In genomic region chr7:45466283-45467089, GRCm38 (mm10) we compare ENCODE assay signal across 8 mouse cellular contexts. TPM values are rescaled to one million over a fixed set of nuclear protein-coding genes. Genes with fewer than 3 reads are reported as not detected.
DNase-seq lines count a peak whose midpoint lies in the region; ATAC-seq and TF ChIP-seq lines count a peak whose summit lies in the region.

Gene Bax (minus strand): TSS chr7:45466898.

- H3K9ac ChIP-seq in heart, embryonic 12.5 days: peak within 1 kb of the TSS; percentile 94
- H3K9ac ChIP-seq in kidney, postnatal 0 days (ENCODE audit: low read depth, low read length): peak within 1 kb of the TSS; percentile 82
- H3K9ac ChIP-seq in liver, embryonic 11.5 days (ENCODE audit: low read depth, low read length): peak within 1 kb of the TSS; percentile 79
- peak within 1 kb of the TSS; percentile 83 for H3K9ac ChIP-seq in stomach, embryonic 14.5 days (replicated peaks; ENCODE audit: low read depth, low read length)

- H3K27ac ChIP-seq in heart, embryonic 12.5 days (ENCODE audit: poor library complexity, severe bottlenecking): peak within 1 kb of the TSS; percentile 41
- H3K27ac ChIP-seq in kidney, postnatal 0 days: peak within 1 kb of the TSS; percentile 75
- H3K27ac ChIP-seq in liver, embryonic 11.5 days (ENCODE audit: low read depth, low read length): peak within 1 kb of the TSS; percentile 65
- H3K27ac ChIP-seq in stomach, embryonic 14.5 days (ENCODE audit: low read length): peak within 1 kb of the TSS; percentile 2; the same call in 1 of the 2 replicates

- DNase-seq in brain, embryonic 14.5 days (ENCODE audit: low read depth): peak; percentile 98
- DNase-seq in kidney, postnatal 0 days (ENCODE audit: low spot score): peak; percentile 99
- peak; percentile 92 for DNase-seq in liver, embryonic 11.5 days (ENCODE audit: low spot score)
- DNase-seq in naive thymus-derived CD4-positive, alpha-beta T cell, adult 2 months (ENCODE audit: low read depth): peak; percentile 95

- no peaks in the 10 kb centered on the region for H3K9me3 ChIP-seq in erythroblast, embryonic 14.5 days (ENCODE audit: control insufficient read depth, low read length)
- H3K9me3 ChIP-seq in heart, embryonic 12.5 days (replicated peaks): no peaks in the 10 kb centered on the region
- H3K9me3 ChIP-seq in kidney, postnatal 0 days (replicated peaks; ENCODE audit: low read length): no peaks in the 10 kb centered on the region
- no peaks in the 10 kb centered on the region for H3K9me3 ChIP-seq in liver, embryonic 11.5 days (ENCODE audit: control insufficient read depth, low read length)
- no peaks in the 10 kb centered on the region for H3K9me3 ChIP-seq in stomach, embryonic 14.5 days (ENCODE audit: control insufficient read depth, low read depth, low read length)

- H3K4me1 ChIP-seq in erythroblast, embryonic 14.5 days (ENCODE audit: control insufficient read depth): peaks cover 57% of the 10 kb centered on the region
- peaks cover 25% of the 10 kb centered on the region for H3K4me1 ChIP-seq in heart, embryonic 12.5 days (replicated peaks)
- peaks cover 7% of the 10 kb centered on the region; the same call in 1 of the 2 replicates for H3K4me1 ChIP-seq in kidney, postnatal 0 days (replicated peaks; ENCODE audit: insufficient read depth, low read length)
- peaks cover 17% of the 10 kb centered on the region for H3K4me1 ChIP-seq in liver, embryonic 11.5 days (replicated peaks; ENCODE audit: control insufficient read depth, insufficient read depth, low read length)
- 0 out of 2 replicates have a peak, but pooled peaks cover 6% of the 10 kb centered on the region for H3K4me1 ChIP-seq in stomach, embryonic 14.5 days (ENCODE audit: control insufficient read depth, insufficient read depth, low read length)

- TF ChIP-seq POLR2A in brain, embryonic 14.5 days (IDR thresholded peaks at IDR 0.05; ENCODE audit: borderline replicate concordance, extremely low read depth, insufficient read depth, insufficient read length, poor library complexity, severe bottlenecking): peak; percentile 94

- no peaks in the 10 kb centered on the region for H3K27me3 ChIP-seq in C2C12 (ENCODE audit: control insufficient read depth, insufficient read depth, insufficient read length)
- no peaks in the 10 kb centered on the region for H3K27me3 ChIP-seq in erythroblast, embryonic 14.5 days (ENCODE audit: control insufficient read depth)
- H3K27me3 ChIP-seq in heart, embryonic 12.5 days (replicated peaks): no peaks in the 10 kb centered on the region
- H3K27me3 ChIP-seq in kidney, postnatal 0 days (ENCODE audit: insufficient read depth, low read length): no peaks in the 10 kb centered on the region
- no peaks in the 10 kb centered on the region for H3K27me3 ChIP-seq in liver, embryonic 11.5 days (replicated peaks; ENCODE audit: control insufficient read depth, insufficient read depth, low read length)
- no peaks in the 10 kb centered on the region for H3K27me3 ChIP-seq in stomach, embryonic 14.5 days (ENCODE audit: control insufficient read depth, insufficient read depth, low read length)

- no peak for TF ChIP-seq CTCF in C2C12 (IDR thresholded peaks at IDR 0.05; ENCODE audit: control insufficient read depth, insufficient read depth, insufficient read length)
- no peak for TF ChIP-seq CTCF in brain, embryonic 14.5 days (IDR thresholded peaks at IDR 0.05; ENCODE audit: borderline replicate concordance, extremely low read depth, insufficient read depth, insufficient read length)
- TF ChIP-seq CTCF in kidney, postnatal 0 days (IDR thresholded peaks at IDR 0.05; ENCODE audit: low read depth): peak; percentile 34

- peak within 1 kb of the TSS; percentile 76 for H3K4me3 ChIP-seq in C2C12 (ENCODE audit: insufficient read depth, poor library complexity, severe bottlenecking)
- H3K4me3 ChIP-seq in erythroblast, embryonic 14.5 days (replicated peaks): peak within 1 kb of the TSS; percentile 74
- H3K4me3 ChIP-seq in heart, embryonic 12.5 days: peak within 1 kb of the TSS; percentile 94
- peak within 1 kb of the TSS; percentile 78 for H3K4me3 ChIP-seq in kidney, postnatal 0 days (replicated peaks; ENCODE audit: low read depth, low read length)
- peak within 1 kb of the TSS; percentile 82 for H3K4me3 ChIP-seq in liver, embryonic 11.5 days (ENCODE audit: low read depth, low read length)
- peak within 1 kb of the TSS; percentile 86 for H3K4me3 ChIP-seq in stomach, embryonic 14.5 days (ENCODE audit: low read depth, low read length)

- peaks cover 34% of the 10 kb centered on the region for H3K79me3 ChIP-seq in C2C12 (ENCODE audit: low read depth)

- peaks cover 42% of the 10 kb centered on the region for H3K36me3 ChIP-seq in C2C12 (ENCODE audit: control insufficient read depth, insufficient read depth)
- H3K36me3 ChIP-seq in erythroblast, embryonic 14.5 days (ENCODE audit: control insufficient read depth): peaks cover 44% of the 10 kb centered on the region
- H3K36me3 ChIP-seq in heart, embryonic 12.5 days: peaks cover 38% of the 10 kb centered on the region
- peaks cover 7% of the 10 kb centered on the region; the same call in 1 of the 2 replicates for H3K36me3 ChIP-seq in kidney, postnatal 0 days (ENCODE audit: insufficient read depth, low read length)
- peaks cover 17% of the 10 kb centered on the region for H3K36me3 ChIP-seq in liver, embryonic 11.5 days (ENCODE audit: control insufficient read depth, insufficient read depth, low read length)
- peaks cover 16% of the 10 kb centered on the region; the same call in 1 of the 2 replicates for H3K36me3 ChIP-seq in stomach, embryonic 14.5 days (ENCODE audit: control insufficient read depth, insufficient read depth, low read length)

- H3K79me2 ChIP-seq in C2C12 (ENCODE audit: control insufficient read depth, insufficient read depth): peaks cover 43% of the 10 kb centered on the region

- peak within 1 kb of the TSS; percentile 93 for H3K4me2 ChIP-seq in heart, embryonic 12.5 days
- H3K4me2 ChIP-seq in kidney, postnatal 0 days (ENCODE audit: low read length): peak within 1 kb of the TSS; percentile 90
- peak within 1 kb of the TSS; percentile 88 for H3K4me2 ChIP-seq in liver, embryonic 11.5 days
- peak within 1 kb of the TSS; percentile 61 for H3K4me2 ChIP-seq in stomach, embryonic 14.5 days (replicated peaks; ENCODE audit: low read depth, low read length)

- WGBS in heart, embryonic 12.5 days: under 1% methylated on average over 56 of the region's 58 CpGs
- under 1% methylated on average over 53 of the region's 58 CpGs for WGBS in kidney, postnatal 0 days
- under 1% methylated on average over 56 of the region's 58 CpGs for WGBS in liver, embryonic 11.5 days
- WGBS in stomach, embryonic 14.5 days: under 1% methylated on average over 58 of the region's 58 CpGs

- ATAC-seq in heart, embryonic 12.5 days (ENCODE audit: insufficient number of reproducible peaks, low FRiP score): peak; percentile 88
- ATAC-seq in kidney, postnatal 0 days (replicated peaks; ENCODE audit: low FRiP score, low read depth): peak; percentile 75
- ATAC-seq in liver, embryonic 11.5 days (replicated peaks; ENCODE audit: low FRiP score): peak; percentile 74
- ATAC-seq in stomach, embryonic 14.5 days (ENCODE audit: insufficient number of reproducible peaks, insufficient read depth, low FRiP score, low read depth): peak; percentile 84

- peak within 1 kb of the TSS; percentile 75 for H3ac ChIP-seq in C2C12 (ENCODE audit: control insufficient read depth, insufficient read length, low read depth)

TF ChIP-seq in C2C12, 6 proteins besides CTCF, POLR2A, EP300 and RAD21:
- TF ChIP-seq USF1 (IDR thresholded peaks at IDR 0.05; ENCODE audit: low read depth): peak; percentile 97
- TF ChIP-seq MAX (IDR thresholded peaks at IDR 0.05): peak; percentile 79
- no peak for TF ChIP-seq MYOG (IDR thresholded peaks at IDR 0.05; ENCODE audit: control insufficient read depth, extremely low read depth, insufficient read length)

RNA-seq across cellular contexts. Expression of gene Bax, which starts in this region (rescaled TPM):
- 642 TPM for polyA plus RNA-seq in C2C12 (2012; fragmentation: generic; extraction: Trizol)
- polyA plus RNA-seq in brain, embryonic 14.5 days (2012; rRNA removed): 168 and 237 TPM in 2 replicates
- polyA plus RNA-seq in erythroblast, embryonic 14.5 days (2012): 24.4 and 25.7 TPM in 2 replicates
- 139 and 151 TPM in 2 replicates for polyA plus RNA-seq in heart, embryonic 12.5 days (2016; fragmentation: Nextera tagmentation; extraction: Ambion mirVana)
- polyA plus RNA-seq in kidney, postnatal 0 days (2015; fragmentation: Nextera tagmentation; extraction: Ambion mirVana): 183 and 194 TPM in 2 replicates
- polyA plus RNA-seq in liver, embryonic 11.5 days (2014; fragmentation: Nextera tagmentation; extraction: Ambion mirVana): 190 and 212 TPM in 2 replicates
- 67.1 and 83.9 TPM in 2 replicates for polyA plus RNA-seq in stomach, embryonic 14.5 days (2014; fragmentation: Nextera tagmentation; extraction: Ambion mirVana)

Comparison
In these comparisons a context has a peak if more than half of its experiments do, and no peak if none do; other contexts are left out.
1. Peak in every context shown above with its lines: DNase-seq, ATAC-seq, H3K4me3 ChIP-seq and H3K27ac ChIP-seq.
2. H3K27ac ChIP-seq: peak in every context shown above with its lines; median percentile 75 in kidney, postnatal 0 days; 65 in liver, embryonic 11.5 days; 41 in heart, embryonic 12.5 days; 2 in stomach, embryonic 14.5 days.